Mouse (Mus musculus): ENCODE results near the gene Cmc4. TPM values are rescaled to one million over a fixed set of nuclear protein-coding genes. Genes with fewer than 3 reads are reported as not detected.

Gene Cmc4
- polyA plus RNA-seq, 1 experiment: 14.1 TPM

GRCm38 (mm10) chrX:75370197-75370596 is 46.2 kb downstream of the Cmc4 start:
- no peak for DNase-seq (ENCODE audit: low read depth)
- TF ChIP-seq POLR2A (IDR thresholded peaks at IDR 0.05; ENCODE audit: borderline replicate concordance, extremely low read depth, insufficient read depth, insufficient read length, poor library complexity, severe bottlenecking): no peak
- no peak for TF ChIP-seq CTCF (IDR thresholded peaks at IDR 0.05; ENCODE audit: borderline replicate concordance, extremely low read depth, insufficient read depth, insufficient read length)

Other genes with a start within 250 kb of the Cmc4 start
- 18.5 and 21.2 TPM in 2 replicates for gene Fundc2, start 34.2 kb downstream of the Cmc4 start, polyA plus RNA-seq (2012; rRNA removed)
- 0.35 and 1.2 TPM in 2 replicates for gene F8, start 34.0 kb downstream of the Cmc4 start, polyA plus RNA-seq (2012; rRNA removed)
- gene Mtcp1, start within 50 bp of the Cmc4 start, polyA plus RNA-seq (2012; rRNA removed): 7.8 and 13.4 TPM in 2 replicates
- gene Brcc3, start within 50 bp of the Cmc4 start, polyA plus RNA-seq (2012; rRNA removed): 19.7 and 22.6 TPM in 2 replicates
- 92.5 and 97.0 TPM in 2 replicates for gene Vbp1, start 97.7 kb upstream of the Cmc4 start, polyA plus RNA-seq (2012; rRNA removed)
- 15.6 and 18.3 TPM in 2 replicates for gene Rab39b, start 161.6 kb upstream of the Cmc4 start, polyA plus RNA-seq (2012; rRNA removed)

Data from brain, embryonic 14.5 days (tissue).